Mouse (Mus musculus) kidney, postnatal 25 days (tissue): ENCODE measurements around the gene Fxyd4.

ENCODE experiments used
- DNase-seq, 2 experiments: peaks; one replicate each; pipeline ENCODE4 v3.0.0; 2021; ENCODE audit warnings: mixed read lengths in 2 of 2

Fxyd4 gene

DNA sequence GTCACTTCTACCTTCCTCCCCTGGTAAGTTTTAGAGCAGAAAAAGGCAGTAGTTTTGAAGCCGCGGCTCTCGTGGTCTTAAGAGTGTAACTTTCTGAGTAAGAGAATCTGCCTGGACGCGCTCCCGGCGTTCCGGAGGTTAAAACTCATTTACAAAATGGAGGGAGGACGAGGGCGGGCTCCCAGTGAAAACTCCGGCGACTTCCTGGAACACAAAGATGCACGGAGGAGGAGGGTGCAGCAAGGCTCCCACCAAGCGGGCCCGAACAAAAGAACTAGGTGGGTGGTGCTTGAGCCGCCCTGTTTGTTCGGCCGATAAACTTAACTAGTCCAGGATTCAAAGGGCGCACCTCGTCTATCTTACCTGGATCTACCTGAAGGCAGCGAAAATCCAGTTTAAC, 19.9 kb downstream of the Fxyd4 start:
- DNase-seq, result peak; percentile 77 to 87

DNA sequence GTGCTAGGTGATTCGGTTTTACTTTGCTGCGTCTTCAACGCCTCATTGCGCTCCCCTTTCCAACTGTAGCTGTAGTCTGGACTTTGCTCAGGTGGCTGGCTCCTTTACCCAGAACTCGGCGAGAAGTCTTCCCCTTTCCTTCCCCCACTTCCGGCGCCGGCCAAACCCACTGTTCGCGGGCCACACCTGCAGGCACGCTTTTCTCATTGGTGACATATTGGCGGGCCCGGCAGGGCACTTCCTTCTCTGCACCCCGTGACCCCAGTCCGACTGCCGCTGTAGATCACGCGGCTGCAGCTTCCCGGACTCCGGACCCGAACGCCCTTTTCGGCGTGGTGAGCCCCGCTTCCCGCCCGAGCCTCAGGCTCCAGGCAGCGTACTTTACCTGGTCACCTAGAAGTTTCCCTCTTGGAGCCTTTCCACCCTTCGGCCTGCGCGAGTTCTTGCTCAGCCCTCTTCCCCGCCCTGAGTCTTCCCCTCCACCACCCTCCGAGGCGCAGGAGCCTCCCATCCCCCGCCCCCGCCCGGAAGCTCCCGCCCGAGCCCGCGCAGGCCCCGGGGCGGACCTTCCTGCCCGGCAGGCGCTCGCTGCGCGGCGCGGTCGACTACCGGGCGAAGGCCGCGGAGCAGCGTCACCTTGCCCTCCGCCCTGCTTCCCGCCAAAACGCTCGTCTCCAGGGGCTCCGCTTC, 20.6 kb downstream of the Fxyd4 start:
- peak; percentile 88 to 97 for DNase-seq

DNA sequence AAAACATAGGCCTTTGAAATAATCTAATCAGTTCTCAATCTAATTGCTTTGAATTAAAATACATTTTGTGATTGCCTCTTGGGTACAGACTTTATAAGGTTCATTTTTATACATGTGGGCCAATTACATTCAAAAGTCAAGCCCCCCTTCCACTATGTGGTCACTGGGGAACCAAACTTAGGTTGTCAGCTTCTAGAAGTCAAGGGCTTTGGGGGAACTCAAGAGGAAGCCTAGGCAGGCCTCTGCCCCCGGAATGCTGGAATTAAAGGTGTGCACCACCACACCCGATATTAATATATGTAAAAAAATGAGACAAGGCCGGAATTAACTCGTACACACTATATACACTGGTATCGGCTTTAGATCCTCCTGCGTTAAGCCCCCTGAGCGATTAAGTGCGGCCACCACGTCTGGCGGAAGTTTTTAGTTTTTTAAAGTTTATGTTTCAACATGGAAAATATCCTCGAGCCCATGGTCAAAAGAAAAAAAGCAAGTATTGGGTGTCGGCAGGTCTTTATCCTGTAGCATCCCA, 21.2 kb downstream of the Fxyd4 start:
- no peak for DNase-seq

DNA sequence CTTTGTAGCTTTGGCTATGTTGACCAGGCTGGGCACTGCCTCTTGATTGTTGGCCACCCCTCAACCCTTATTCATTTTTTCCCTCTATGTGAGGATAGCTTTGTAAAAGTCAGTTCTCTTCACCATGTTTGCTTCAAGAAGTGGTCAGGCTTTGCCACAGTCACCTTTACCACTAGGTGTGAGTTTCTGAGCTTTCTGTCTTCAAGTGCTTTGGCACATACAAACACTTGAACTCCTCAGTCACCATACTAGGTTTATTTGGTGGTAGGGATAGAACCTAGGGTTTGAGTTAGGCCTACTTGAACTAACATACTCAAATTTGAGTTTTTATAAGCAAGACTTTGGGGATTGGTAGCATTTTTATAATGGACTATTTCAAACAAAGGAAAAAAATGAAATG, 23.0 kb downstream of the Fxyd4 start:
- no peak for DNase-seq

DNA sequence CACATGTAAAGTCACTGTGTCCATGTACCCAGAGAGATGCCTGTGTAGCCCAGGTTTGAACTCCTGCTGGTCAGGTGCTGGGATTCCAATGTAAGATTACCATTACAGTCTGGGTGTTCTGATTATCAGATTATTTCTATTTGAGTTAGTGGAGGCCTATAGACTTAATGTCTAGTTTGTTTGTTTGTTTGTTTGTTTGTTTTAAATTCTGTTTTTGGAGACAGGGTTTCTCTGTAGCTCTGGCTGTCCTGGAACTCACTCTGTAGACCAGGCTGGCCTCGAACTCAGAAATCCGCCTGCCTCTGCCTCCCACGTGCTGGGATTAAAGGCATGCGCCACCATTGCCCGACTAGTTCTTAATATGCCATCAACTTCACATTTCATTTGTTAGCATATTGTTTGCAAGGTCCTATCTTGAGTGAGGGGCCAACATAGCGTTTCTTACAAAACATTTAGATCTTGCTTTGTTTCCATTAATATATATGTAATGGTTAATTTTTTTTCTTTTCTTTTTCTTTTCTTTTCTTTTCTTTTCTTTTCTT, 27.3 kb downstream of the Fxyd4 start:
- DNase-seq, result no peak

DNA sequence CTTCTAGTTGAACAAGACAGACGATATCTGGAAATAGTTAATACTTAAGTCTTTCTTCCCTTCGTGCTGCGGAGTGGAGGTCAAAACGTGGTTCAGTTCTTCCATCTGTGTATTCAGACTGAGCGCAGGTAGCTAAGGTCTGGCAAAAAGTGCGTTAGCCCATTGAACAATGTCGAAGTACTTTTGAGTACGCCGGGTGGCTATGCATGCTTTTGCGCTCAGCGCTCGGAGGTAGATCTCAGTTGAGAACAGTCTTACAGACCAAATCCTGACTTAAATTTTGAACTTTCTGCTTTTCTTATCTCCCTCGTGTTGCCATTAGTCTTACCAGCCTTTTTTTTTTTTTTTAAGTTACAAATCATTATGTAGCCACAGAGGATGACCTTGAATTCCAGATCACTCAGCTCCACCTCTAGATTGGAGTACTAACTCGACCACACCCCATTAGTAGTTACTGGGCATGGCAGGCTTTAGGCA, 29.0 kb downstream of the Fxyd4 start:
- DNase-seq, result peak in 1 of 2 experiments; percentile 16

DNA sequence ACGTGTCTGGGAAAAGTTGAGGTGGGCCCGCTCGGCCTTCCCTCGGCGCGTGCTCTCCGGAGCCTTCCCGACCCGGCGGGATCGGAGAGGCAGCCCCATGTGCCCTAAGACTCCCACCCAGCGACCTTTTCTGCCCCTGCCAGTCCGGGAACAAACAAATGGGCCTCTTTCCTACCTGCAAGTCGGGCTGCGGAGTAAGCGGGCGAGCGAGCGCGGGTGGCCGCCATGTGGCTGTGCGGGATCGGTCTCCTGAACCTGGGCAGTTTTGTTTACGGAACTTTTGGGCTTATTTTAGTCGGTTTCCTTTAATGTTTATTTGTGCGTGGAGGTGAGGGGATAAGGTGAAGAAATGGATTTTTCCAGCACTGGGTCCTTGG, 29.5 kb downstream of the Fxyd4 start:
- no peak for DNase-seq

DNA sequence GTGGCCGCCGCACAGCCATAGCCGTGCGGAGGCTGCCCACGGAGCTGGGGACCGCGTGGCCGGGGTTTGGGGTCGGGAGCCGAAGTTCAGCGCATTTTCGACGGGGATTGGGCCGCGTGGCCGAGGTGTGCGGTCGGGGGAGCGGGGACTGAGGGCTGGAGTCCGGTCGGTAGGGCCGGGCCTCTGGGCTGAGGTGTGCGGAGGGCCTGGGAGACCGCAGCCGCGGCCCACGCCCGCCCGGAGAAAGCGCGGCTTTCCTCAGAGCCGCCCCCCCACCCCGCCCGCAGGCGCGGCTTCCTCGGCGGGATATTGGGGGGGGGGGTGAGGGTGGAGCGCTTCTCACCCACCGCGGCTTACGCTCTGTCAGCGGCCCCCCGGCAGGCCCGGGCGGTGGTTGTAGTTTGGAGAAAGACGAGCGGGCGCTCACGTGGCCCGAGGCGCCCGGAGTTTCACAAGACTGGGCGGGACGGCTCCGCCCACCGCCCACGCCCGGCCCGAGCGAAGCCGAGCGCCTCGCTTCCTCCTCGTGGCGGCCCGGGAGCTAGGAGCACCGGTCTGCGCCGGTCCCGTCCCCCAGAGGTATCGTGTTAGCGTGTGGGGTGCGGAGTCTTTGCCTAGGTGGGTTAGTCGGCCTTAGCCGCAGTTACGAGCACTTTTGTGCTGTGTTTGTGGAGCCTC, 30.1 kb downstream of the Fxyd4 start:
- DNase-seq, result peak; percentile 88 to 95

DNA sequence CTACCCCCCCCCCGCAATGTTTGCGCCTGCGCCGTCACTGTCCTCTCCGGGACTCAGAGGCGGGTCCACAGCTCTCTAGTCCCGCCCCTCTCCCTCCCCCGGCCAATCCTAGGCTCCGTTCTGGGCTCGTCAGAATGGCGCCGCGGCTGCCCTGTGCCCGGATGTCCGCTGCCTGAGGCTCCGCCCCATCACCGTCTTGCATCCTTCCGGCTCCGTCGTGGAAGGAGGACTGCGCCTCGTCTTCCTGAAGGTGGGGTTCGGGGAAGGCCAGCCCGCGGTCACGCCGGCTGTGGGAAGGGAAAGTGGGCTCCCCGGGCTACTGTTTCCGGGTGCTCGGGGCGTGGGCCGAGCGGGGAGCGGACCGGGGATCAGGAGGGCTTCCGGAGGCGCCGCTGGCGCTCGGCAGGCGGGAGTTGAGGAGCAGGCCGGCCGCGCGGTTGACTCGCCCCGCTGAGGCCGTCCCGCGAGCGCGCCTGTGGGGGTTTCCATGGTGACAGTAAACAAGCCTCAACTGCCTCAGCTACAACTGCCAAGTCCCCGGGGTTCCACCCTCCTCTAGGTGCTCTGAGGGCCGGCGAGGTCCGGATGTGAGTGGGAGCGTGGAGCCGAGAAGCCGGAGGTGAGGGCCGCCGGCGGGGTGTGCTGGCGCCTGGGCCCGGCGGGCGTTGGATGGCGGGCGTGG, 30.8 kb downstream of the Fxyd4 start:
- DNase-seq, result peak; percentile 98 to 99

DNA sequence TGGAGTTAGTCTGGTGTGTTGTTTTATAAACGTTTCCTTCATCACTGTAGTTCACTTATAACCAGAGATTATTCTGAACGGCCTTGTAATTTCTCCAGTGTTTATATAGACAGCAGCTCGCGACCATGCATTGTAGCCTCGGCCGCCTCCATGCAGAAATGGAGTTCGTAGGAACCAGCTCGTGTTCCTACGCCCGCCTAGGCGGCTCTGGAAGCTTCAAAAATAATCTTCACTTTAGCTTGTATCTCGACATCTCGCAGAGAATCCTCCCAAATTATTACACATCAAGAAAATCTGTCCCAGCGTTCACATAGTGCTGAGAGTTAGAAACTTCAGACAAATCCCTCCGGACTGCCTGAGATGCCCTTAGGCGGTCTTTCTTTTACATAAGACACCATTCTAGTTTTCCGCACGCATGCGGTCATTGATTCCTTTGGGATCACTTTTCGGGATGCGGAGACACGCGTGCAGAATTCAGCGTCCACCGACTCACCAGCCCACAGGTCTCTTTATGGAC, 31.4 kb downstream of the Fxyd4 start:
- DNase-seq, result peak; percentile 45 to 55

DNA sequence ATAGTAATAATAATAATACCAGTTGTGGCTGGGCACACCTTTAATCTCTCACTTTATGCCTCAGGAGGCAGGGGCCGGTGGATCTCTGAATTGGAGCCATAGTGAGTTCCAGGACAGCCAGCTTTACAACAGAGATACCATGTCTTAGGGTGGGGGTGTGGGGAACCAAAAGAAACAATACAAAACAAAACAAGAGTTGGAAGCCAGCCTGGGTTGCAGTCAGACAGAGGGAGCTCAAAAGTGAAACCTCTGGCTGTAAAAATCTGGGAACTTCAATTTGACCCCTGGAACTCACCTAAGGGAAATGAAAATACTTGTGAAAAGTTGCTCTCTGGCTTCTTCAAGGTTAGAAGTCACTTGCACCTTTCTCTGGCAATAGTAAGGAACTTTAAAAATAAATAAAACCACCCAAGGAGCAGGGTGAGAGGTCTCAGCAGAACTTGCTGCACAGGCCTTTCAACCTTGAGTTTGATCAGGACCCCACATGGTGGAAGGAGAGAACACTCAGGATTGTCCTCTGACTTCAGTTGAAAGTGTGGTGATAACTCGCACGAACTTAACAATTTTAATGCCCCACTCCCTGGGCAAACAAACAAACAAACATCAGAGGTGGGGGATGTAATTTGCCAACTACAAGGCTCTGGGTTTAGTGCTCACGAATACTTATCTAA, 32.1 kb downstream of the Fxyd4 start:
- DNase-seq, result peak in 1 of 2 experiments; percentile 31

DNA sequence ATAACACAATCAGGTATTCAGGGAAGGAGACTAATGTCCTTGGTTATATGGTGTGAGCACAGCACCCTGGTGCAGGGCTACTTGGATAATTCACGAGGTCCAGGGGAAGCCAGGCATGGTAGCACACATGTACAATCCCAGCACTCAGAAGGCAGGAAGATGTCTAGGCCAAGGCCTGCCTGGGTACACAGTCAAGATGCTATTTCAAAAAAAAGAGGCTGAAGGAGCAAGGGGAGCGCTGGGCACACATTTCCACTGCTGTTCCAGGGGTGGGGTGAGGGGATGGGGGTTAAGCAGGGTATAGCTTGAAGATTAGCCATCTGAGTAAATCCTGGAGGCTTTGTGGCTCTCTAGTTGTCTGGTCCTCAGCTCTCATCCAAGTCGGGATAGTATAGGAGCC, 33.7 kb downstream of the Fxyd4 start:
- DNase-seq, result no peak

DNA sequence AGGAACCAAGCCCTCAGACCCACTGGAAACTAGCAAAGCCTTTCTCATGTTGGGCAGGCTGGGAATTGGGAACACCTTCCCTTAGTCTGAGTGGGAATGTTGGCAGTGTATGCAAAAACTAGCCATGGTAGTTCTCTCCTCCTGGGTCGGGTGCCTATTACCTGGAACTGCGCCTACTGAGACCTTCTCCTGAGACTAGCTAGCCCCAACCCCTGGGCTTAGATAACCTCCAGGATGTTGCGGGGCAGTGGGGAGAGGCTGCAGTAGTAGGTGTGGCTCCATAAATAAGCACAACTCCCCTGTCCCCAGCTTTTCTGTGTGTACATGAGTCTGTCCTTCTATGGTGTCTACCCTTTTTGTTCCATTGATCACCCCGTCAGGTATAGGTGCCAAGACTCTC, 34.9 kb downstream of the Fxyd4 start:
- DNase-seq, result no peak

DNA sequence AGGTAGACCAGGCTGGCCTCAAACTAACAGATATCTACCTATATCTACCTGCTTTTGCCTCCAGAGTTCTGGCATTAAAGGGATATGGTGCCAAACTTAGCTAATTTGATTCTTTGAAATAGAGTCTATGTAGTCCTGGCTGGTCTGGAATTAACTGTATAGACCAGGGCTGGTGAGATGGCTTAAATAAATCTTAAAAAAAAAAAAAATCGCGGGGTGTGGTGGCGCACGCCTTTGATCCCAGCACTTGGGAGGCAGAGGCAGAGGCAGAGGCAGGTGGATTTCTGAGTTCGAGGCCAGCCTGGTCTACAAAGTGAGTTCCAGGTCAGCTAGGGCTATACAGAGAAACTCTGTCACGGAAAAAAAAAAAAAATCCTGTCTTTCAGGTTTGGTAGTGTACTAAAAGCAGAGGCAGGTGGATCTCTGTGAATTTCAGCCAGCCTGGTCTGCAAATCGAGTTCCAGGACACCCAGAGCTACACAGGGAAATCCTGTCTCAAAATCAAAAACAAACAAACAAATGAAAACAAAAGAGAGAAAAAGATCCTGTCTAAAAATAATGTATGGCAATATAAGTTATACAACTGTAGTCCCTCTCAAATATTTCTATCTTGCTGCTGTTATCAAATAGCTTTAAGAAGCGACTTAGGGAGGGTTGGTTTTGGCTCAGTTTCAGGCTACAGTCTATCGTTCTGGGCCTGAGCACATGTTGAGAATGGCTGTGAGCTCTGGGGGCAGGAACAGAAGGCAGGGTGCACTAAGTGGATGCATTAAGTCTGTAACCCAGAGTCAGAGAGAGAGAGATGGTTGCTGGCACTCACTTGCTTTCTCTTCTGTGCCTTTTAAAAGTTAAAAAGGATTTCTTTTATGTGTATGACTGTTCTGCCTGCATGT, 35.7 kb downstream of the Fxyd4 start:
- DNase-seq, result no peak

DNA sequence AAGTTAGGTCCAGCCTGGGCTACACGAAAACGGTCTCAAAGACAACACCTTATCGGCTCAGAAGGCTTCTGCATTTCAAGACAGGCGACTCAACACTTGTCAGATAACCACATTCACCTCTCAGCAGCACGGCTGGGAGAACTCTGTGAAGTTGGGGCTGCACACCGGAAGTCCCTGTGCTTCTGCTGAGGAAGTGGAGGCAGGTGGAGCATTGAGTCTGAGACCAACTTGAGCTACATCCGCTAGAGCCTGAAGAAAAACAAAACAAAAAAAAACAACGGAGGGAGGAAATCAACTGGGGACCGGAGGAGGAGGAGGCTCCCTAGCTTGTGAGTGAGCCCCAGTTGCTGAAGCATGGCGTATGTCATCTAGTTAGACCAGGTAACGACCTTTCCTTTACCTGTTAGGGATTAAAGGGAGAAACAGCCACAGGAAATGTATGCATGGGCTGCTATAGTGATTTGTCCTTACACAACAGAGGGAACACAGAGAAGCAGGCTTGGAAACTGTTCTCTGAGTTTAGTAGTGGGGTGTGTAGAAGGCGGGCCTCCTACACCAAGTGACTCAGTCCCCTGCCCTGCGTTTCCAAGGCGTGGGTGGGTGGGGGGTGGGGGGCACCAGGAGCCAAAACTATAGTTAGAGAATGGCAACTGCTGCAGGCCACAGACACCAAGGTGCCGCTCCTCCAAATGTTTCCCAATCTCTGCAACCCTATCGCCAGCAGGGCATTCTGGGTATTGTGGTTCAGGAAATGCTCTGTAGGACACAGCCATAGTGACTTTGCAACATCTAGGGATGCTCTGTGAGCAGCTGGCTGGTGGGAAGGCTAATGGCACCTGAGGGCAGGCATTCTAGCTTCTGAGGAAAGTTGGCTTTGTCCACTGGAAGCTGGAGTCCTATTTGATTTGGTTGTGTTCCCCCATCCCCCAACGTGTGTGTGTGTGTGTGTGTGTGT, 37.1 kb downstream of the Fxyd4 start, which contains the start of gene Hnrnpf:
TSS of gene Hnrnpf (plus strand) at position 199 of the 955 bp plus-strand sequence.
- DNase-seq, result no peak

DNA sequence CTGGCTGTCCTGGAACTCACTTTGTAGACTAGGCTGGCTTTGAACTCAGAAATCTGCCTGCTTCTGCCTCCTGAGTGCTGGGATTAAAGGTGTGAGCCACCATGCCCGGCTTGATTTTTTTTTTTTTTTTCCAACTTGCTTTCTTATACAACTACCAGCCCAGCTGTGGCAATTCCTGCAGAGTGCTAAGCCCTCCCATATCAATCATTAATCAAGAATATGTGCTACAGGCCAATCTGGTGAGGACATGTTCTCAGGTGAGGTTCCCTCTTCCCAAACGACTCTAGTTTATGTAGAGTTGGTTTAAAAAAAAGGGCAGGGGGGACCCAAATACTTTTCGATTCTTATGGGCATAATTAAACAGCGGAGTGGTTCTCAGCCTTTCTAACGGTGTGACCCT, 39.7 kb downstream of the Fxyd4 start:
- peak in 1 of 2 experiments; percentile 7 for DNase-seq

DNA sequence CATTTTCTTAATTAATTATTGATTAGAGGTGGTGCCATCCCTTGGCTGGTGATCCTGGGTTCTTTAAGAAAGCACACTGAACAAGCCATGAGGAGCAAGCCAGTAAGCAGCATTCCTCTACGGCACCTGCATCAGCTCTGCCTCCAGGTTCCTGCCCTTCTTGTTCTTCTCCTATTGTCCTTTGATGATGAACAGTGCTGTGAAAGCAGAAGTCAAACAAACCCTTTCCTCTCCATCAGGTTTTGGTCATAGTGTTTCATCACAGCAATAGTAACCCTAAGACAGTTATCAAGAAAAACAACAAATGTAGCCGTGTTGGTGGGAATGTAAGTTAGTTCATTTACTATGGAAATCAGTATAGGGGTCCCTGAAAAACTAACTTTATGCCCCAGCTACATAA, 44.1 kb downstream of the Fxyd4 start:
- DNase-seq, result no peak

DNA sequence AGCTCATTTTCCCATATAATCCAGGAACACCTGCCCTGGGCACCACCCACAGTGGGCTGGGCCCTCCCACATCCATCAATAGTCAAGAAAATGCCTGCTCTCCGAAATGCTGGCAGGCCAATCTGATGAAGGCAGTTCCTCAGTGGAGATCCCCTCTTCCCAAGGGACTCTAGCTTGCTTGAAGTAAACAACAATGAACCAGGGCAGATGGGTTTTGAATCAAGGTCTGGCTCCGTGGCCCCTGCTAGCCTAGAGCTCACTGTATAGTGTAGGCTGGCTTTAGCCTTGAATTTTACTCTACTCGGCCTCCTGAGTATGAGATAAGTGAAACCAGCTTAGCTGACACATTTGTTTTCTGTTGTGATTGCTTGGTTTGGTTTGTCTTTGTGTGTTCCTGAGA, 45.1 kb downstream of the Fxyd4 start:
- DNase-seq, result no peak

DNA sequence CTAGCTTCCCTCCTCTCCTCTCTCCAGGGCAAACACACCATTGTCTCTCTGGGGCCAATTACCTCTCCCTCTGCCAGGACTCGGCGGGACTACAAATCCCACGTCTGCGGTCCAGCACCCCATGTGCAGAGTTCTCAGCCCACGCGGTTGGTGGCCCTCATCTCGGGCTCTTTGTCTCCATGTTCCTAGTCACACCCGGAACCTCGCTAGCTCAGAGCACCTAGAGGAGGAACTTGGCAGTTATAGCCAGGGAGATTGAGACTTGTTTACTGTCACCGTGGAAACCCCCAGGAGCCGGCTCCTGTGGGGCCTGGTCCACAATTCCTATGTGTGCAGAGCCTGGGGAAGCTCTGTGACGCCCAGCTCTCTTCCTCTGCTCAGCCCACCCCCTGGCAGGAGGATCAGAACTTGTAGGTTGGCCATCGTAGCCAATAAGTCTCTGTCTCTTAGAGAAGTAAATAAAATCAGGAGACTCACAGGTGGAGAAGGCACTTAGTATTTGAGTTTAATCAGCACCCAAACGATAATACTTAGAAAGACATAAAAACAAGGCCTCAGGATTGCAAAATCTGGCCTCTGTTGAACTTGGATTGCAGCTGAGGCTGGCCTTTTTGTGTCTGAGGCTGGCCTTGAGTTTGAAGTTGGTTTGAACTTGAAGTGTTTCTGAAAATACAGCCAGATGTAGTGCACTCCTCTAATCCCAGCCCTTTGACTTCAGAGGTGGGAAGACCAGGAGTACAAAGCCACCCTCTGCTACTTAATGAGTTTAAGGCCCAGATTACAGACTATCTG, 45.9 kb downstream of the Fxyd4 start:
- no peak for DNase-seq
